Mouse (Mus musculus): Measurements from ENCODE around the gene B3gnt9. TPM values are rescaled to one million over a fixed set of nuclear protein-coding genes. Genes with fewer than 3 reads are reported as not detected.

Gene B3gnt9
- polyA plus RNA-seq, 1 experiment from 2014 or later = 25.9 TPM

DNA sequence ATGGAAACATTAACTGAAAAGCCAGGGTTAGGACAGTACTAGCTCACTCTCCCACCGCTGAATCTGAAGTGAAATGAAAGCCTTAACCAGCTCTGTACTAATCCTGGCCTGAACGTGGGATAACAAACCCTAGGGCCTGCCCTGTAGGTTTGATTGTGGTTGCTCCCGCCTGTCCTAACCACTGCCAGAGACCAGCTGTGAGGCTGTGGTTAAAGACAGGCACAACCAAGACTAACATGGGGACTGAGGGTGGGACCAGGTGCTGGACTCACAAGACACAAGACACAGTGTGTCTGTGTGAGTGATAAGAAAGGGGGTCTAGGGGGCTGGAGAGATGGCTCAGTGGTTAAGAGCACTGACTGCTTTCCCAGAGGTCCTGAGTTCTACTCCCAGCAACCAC, 25.6 kb upstream of the B3gnt9 start:
- Histone ChIP-seq H3K36me3 (peaks cover 43% of the 10 kb centered on the region), H3K4me1 (peaks cover 23% of the 10 kb centered on the region), H3K27me3 (peaks cover 58% of the 10 kb centered on the region), H3K4me2 (no peak overlapping the region), H3K9ac (no peak overlapping the region), H3K4me3 (no peak overlapping the region), H3K27ac (no peak overlapping the region), H3K9me3 (no peaks in the 10 kb centered on the region)
- no peak for ATAC-seq (ENCODE audit: insufficient number of reproducible peaks, insufficient read depth, low FRiP score, low TSS enrichment, low read depth)
- 57% methylated on average over 3 of the region's 3 CpGs for WGBS

DNA sequence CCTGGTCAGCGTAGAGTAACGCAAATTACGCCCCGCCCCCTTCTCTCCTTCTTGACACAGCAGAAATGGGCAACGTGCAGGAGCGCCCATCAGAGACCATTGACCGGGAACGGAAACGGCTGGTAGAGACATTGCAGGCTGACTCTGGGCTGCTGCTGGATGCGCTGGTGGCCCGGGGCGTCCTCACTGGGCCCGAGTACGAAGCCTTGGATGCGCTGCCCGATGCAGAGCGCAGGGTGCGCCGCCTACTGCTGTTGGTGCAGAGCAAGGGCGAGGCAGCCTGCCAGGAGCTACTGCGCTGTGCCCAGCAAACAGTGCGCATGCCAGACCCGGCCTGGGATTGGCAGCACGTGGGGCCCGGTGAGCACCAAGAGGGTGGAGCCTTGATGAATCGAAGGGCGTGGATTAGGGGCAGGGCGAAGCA, 24.0 kb upstream of the B3gnt9 start:
- peaks cover 75% of the 10 kb centered on the region for H3K27me3 ChIP-seq
- peaks cover 27% of the 10 kb centered on the region for H3K4me1 ChIP-seq
- peak overlapping the region; percentile 52; the same call in 1 of the 2 replicates for H3K9ac ChIP-seq

DNA sequence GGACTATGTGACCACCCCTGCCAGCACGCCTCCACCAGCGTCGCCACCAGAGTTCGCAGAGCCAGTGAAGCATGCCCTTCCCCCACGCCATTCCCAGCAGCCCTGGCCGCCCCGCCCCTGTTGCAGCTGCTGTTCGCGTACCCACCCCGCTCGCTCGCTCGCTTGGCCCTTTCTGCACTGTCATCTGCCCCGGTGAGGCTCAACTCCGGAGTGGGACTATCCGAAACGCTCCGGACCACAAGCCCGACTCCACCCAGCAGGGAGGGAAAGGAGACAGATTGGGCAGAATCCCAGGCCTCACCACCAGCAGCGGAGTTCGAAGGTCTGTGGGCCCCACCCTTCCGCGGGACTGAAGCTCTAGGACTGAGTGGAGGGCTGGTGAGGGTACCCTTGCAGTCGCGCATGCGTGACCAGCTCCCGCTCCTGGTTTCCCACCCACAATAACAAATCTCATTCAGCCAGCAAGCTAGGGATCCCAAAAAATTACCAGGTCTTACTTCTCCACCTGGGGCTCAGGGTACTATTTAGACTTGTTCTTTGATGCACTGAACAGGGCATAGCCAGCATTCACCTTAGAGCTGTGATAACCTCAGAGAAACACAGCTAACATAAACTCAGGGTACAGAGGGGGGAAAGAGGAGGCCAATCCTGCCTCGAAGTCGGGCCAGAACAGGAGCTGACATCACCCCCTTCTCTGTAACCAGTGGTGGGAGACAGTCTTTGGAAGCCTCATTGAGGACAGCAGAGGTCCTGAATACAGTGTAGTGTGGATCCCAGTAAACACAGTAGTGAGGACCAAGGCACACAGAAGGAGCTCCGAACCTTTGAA, 21.6 kb upstream of the B3gnt9 start:
- Histone ChIP-seq H3K4me1 (peaks cover 31% of the 10 kb centered on the region), H3K27ac (no peak overlapping the region), H3K9me3 (no peaks in the 10 kb centered on the region), H3K27me3 (peaks cover 96% of the 10 kb centered on the region), H3K4me3 (peak overlapping the region; percentile 48), H3K9ac (peak overlapping the region; percentile 67), H3K4me2 (peak overlapping the region; percentile 82), H3K36me3 (peaks cover 11% of the 10 kb centered on the region; the same call in 1 of the 2 replicates)
- 3% methylated on average over 30 of the region's 30 CpGs for WGBS
- no peak for ATAC-seq (ENCODE audit: insufficient number of reproducible peaks, insufficient read depth, low FRiP score, low TSS enrichment, low read depth)

More for the DNA sequence above, 24.0 kb upstream of the B3gnt9 start:
- Histone ChIP-seq H3K36me3 (peaks cover 33% of the 10 kb centered on the region), H3K4me3 (peak overlapping the region; percentile 29), H3K9me3 (no peaks in the 10 kb centered on the region), H3K4me2 (peak overlapping the region; percentile 58), H3K27ac (no peak overlapping the region)
- WGBS = 3% methylated on average over 28 of the region's 28 CpGs
- ATAC-seq (ENCODE audit: insufficient number of reproducible peaks, insufficient read depth, low FRiP score, low TSS enrichment, low read depth) = peak; percentile 62; the same call in 1 of the 2 replicates

DNA sequence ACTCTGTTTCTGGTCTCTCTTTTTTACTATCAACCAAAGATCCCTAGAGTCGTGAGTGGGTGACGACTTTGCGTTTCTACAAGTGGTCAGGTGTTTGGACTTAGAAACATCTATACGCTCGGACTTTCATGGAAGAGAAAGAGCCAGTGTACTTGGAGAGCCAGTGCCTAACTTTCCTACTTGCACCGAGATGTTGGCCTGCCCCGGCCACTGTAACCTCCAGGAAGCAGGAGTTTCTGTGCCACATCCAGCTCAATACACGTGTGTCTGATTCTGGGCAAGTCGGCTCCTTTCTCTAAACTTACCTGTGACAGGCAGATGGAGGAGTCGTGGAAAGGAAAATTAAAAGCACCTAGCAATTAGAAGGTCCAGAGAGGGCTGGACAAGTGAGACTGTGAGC, 20.9 kb upstream of the B3gnt9 start, which contains the start of gene Nol3:
TSS of gene Nol3 (plus strand) at position 301 of the 400 bp plus-strand sequence.
- Histone ChIP-seq H3K27ac (no peak within 1 kb of the TSS), H3K27me3 (peaks cover 99% of the 10 kb centered on the region), H3K9ac (peak within 1 kb of the TSS; percentile 67), H3K36me3 (peaks cover 7% of the 10 kb centered on the region; the same call in 1 of the 2 replicates), H3K9me3 (no peaks in the 10 kb centered on the region), H3K4me3 (peak within 1 kb of the TSS; percentile 48), H3K4me1 (peaks cover 33% of the 10 kb centered on the region), H3K4me2 (peak within 1 kb of the TSS; percentile 82)
- 3% methylated on average over 10 of the region's 10 CpGs for WGBS
- ATAC-seq (ENCODE audit: insufficient number of reproducible peaks, insufficient read depth, low FRiP score, low TSS enrichment, low read depth) = no peak

DNA sequence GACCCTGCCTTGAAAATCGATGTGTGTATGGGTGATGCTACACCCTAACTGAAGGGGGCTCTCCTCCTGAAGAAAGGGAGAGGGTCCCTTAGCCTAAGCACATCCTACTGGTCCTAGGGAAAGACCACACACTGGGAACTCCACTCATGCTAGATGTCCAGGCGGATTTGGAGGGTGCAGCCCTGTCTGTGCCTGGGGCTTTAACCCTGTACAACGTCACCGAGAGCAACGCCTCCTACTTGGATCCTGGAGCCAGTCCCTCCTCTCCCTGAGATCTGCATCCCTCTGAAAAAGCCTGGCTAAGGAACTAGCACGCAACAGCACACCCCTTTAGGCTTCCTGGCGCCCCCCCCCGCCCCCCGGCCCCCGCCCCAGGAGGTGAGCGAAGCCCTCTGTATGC, 20.4 kb upstream of the B3gnt9 start:
- H3K36me3 ChIP-seq = peaks cover 5% of the 10 kb centered on the region; the same call in 1 of the 2 replicates
- no peak for ATAC-seq (ENCODE audit: insufficient number of reproducible peaks, insufficient read depth, low FRiP score, low TSS enrichment, low read depth)
- H3K4me2 ChIP-seq = peak overlapping the region; percentile 82
- H3K9me3 ChIP-seq = no peaks in the 10 kb centered on the region
- 7% methylated on average over 10 of the region's 11 CpGs for WGBS
- H3K4me3 ChIP-seq = peak overlapping the region; percentile 48; the same call in 1 of the 2 replicates
- H3K27me3 ChIP-seq = peaks cover 100% of the 10 kb centered on the region
- H3K27ac ChIP-seq = no peak overlapping the region
- peak overlapping the region; percentile 57; the same call in 1 of the 2 replicates for H3K9ac ChIP-seq
- peaks cover 37% of the 10 kb centered on the region for H3K4me1 ChIP-seq

DNA sequence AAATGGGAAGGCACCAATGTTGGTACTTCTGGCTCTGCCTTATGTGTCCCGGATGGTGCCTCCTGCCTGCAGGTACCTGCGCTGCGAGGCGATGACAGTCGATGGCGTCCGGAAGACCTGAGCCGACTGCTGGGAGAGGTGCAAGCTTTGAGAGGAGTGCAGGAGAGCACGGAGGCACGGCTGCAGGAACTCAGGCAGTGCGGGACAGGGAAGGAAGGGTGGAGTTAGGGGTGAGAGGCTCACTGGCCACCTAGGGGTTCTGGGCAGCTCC, 15.9 kb upstream of the B3gnt9 start:
- 4% methylated on average over 11 of the region's 11 CpGs for WGBS
- Histone ChIP-seq H3K4me2 (peak overlapping the region; percentile 93), H3K9me3 (no peaks in the 10 kb centered on the region), H3K4me3 (peak overlapping the region; percentile 20), H3K4me1 (peaks cover 45% of the 10 kb centered on the region), H3K36me3 (no peaks in the 10 kb centered on the region), H3K27me3 (peaks cover 100% of the 10 kb centered on the region), H3K27ac (no peak overlapping the region), H3K9ac (0 out of 2 replicates have a peak overlapping the region, but pooled peaks have one; percentile 6)
- ATAC-seq (ENCODE audit: insufficient number of reproducible peaks, insufficient read depth, low FRiP score, low TSS enrichment, low read depth) = no peak

DNA sequence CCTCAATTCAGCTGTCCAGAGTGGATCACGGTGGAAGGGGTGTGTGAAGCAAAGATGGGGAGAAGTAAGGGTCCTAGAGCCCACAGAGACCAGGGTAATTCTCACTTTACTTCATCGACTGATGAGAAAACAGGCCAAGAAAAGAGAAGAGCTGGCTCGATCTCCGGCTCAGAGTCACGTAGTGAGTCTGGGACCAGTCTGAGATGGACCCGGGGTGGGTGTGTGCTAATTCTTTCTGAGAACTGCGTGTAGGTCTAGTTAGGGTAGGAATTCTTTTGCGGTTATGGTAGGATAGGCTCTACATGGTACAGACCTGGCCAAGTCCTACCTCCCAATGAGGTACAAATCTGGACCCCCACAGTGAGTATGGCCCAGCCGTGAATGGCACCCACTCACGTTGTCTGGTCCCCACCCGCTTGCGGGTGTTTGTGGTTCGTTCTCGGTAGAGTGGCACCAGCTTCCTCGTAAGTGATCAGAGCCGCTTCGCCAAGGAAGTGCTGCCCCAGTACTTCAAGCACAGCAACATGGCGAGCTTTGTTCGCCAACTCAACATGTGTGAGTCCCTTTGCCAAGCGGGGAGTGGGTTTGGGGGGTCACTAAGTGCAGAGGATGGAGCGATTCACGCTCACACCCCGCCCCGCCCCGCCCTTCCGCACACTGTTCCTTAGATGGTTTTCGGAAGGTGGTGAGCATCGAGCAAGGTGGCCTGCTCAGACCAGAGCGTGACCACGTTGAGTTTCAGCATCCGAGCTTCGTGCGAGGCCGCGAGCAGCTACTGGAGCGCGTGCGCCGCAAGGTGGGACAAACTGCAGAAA, 15.4 kb upstream of the B3gnt9 start:
- H3K27me3 ChIP-seq = peaks cover 100% of the 10 kb centered on the region
- H3K4me1 ChIP-seq = peaks cover 40% of the 10 kb centered on the region
- H3K27ac ChIP-seq = no peak overlapping the region
- H3K9me3 ChIP-seq = no peaks in the 10 kb centered on the region
- WGBS = 3% methylated on average over 39 of the region's 39 CpGs
- no peaks in the 10 kb centered on the region for H3K36me3 ChIP-seq
- ATAC-seq (ENCODE audit: insufficient number of reproducible peaks, insufficient read depth, low FRiP score, low TSS enrichment, low read depth) = no peak
- H3K4me3 ChIP-seq = peak overlapping the region; percentile 51
- H3K4me2 ChIP-seq = peak overlapping the region; percentile 93
- peak overlapping the region; percentile 64 for H3K9ac ChIP-seq

DNA sequence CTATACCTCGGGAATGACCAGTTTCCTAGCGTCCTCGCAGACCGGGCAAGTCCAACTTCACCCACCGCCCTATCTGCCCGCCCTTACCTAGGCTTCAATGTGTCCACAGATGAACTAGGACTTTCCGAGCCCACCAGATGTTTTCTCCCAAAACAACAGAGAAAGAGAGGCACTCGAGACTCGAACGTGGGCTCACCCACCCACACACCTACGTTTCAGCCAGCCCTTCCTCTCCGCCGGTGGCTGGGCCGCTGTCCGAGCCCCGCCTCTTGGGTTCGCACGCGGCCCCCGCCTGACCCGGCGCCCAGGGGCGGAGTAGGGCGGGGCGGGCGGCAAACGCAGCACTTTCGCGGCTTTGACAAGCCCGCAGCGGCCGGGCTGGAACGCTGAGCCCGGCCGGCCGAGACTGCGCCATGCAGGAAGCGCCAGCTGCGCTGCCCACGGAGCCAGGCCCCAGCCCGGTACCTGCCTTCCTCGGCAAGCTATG, 14.6 kb upstream of the B3gnt9 start, which contains the start of gene Hsf4:
TSS of gene Hsf4 (plus strand) at position 341 of the 487 bp plus-strand sequence.
- H3K4me3 ChIP-seq = peak within 1 kb of the TSS; percentile 51
- H3K9me3 ChIP-seq = no peaks in the 10 kb centered on the region
- H3K9ac ChIP-seq = peak within 1 kb of the TSS; percentile 64
- no peak for ATAC-seq (ENCODE audit: insufficient number of reproducible peaks, insufficient read depth, low FRiP score, low TSS enrichment, low read depth)
- WGBS = under 1% methylated on average over 42 of the region's 42 CpGs
- H3K4me1 ChIP-seq = peaks cover 45% of the 10 kb centered on the region
- H3K27me3 ChIP-seq = peaks cover 97% of the 10 kb centered on the region
- H3K4me2 ChIP-seq = peak within 1 kb of the TSS; percentile 93
- H3K36me3 ChIP-seq = no peaks in the 10 kb centered on the region
- H3K27ac ChIP-seq = no peak within 1 kb of the TSS

DNA sequence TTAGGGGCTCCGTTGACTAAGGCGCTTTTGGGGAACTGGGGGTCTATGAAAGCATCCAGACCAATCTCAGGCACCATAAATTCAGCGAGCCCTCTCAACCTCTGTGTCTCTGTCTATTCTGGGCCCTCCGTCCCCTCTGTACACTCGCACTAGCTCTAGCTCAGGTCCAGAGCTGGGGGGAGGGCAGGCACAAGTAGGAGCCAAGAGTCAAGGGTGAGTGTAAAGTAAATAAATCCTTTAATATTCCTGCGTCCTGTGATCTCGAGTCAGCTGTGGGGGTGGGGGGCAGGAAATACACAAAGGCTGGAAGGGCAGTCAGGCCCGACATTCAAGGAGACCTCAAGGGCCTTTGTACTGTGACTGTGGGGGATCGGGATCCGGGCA, 14.1 kb upstream of the B3gnt9 start:
- Histone ChIP-seq H3K27ac (no peak overlapping the region), H3K4me1 (peaks cover 45% of the 10 kb centered on the region), H3K9me3 (no peaks in the 10 kb centered on the region), H3K36me3 (no peaks in the 10 kb centered on the region), H3K27me3 (peaks cover 95% of the 10 kb centered on the region), H3K9ac (peak overlapping the region; percentile 64), H3K4me3 (peak overlapping the region; percentile 51), H3K4me2 (peak overlapping the region; percentile 93)
- WGBS = under 1% methylated on average over 10 of the region's 10 CpGs
- ATAC-seq (ENCODE audit: insufficient number of reproducible peaks, insufficient read depth, low FRiP score, low TSS enrichment, low read depth) = no peak; the same call in 1 of the 2 replicates

DNA sequence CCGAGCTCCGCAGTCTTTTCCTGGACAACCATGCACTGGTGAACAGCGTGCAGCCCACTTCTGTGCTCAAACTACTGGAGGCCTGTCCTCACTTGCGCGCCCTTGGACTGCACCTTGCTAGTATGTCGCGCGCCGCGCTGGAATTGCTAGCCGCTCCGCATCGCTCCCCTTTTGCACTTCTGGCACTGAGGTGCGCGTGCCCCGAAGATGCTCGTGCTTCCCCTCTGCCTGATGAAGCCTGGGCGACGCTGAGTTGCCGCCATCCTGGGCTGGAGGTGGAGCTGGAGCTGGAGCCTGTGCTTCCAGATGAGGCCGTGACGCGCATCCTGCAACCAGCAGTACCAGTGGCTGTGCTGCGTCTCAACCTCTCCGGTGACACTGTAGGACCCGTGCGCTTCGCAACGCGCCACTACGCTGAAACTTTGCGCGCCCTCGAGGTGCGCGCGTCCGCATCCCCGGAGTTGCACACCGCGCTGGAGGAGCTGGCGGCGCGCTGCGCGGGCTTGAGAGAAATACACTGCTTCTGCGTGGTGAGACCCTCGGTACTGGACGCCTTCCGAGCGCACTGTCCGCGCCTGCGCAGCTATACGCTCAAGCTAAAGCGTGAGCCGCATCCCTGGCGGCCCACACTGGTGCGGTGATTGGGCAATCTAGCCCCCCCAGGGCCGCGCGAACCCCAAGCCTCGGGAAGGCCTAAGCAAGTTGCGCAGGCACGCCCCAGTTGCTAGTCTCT, 13.6 kb upstream of the B3gnt9 start:
- Histone ChIP-seq H3K4me2 (peak overlapping the region; percentile 93), H3K36me3 (no peaks in the 10 kb centered on the region), H3K27ac (no peak overlapping the region), H3K9me3 (no peaks in the 10 kb centered on the region), H3K4me3 (peak overlapping the region; percentile 51), H3K9ac (peak overlapping the region; percentile 64), H3K4me1 (peaks cover 45% of the 10 kb centered on the region), H3K27me3 (peaks cover 95% of the 10 kb centered on the region)
- 1% methylated on average over 65 of the region's 65 CpGs for WGBS
- peak; percentile 66 for ATAC-seq (ENCODE audit: insufficient number of reproducible peaks, insufficient read depth, low FRiP score, low TSS enrichment, low read depth)

DNA sequence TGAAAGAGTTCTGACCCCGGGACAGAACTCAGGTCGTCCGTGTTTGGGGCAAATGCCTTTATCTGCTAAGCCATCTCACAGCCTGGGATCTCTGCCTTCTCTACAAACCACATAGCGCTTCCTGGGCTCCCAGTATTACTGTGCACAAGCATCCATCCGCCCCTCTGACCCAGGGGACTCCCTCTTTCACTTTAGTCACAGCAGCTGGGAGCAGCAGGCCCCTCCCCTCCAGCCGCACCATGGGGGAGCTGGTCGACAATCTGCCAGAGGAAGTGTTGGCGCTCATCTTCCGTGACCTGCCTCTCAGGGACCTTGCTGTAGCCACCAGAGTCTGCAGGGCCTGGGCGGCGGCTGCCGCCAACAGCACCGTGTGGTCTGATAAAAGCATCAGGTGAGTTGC, 11.8 kb upstream of the B3gnt9 start:
- peaks cover 42% of the 10 kb centered on the region for H3K4me1 ChIP-seq
- no peak overlapping the region for H3K27ac ChIP-seq
- ATAC-seq (ENCODE audit: insufficient number of reproducible peaks, insufficient read depth, low FRiP score, low TSS enrichment, low read depth) = no peak
- peaks cover 90% of the 10 kb centered on the region for H3K27me3 ChIP-seq
- H3K4me3 ChIP-seq = no peak overlapping the region
- no peak overlapping the region for H3K9ac ChIP-seq
- 16% methylated on average over 13 of the region's 13 CpGs for WGBS
- no peaks in the 10 kb centered on the region for H3K9me3 ChIP-seq
- H3K4me2 ChIP-seq = no peak overlapping the region
- H3K36me3 ChIP-seq = no peaks in the 10 kb centered on the region

Data from embryonic facial prominence, embryonic 13.5 days (tissue).